Mouse (Mus musculus) limb, embryonic 11.5 days (tissue): Measurements from ENCODE around the gene Prkg2. TPM values are rescaled to one million over a fixed set of nuclear protein-coding genes. Genes with fewer than 3 reads are reported as not detected.

Experiments used
- ATAC-seq: fragments of 200-750 bp; cut with Nextera tagmentation; 2 replicates; pipeline ENCODE4 v1.8.0; 2017; ENCODE audit warnings: low read depth; ENCODE audit not compliant: insufficient number of reproducible peaks, low FRiP score, low TSS enrichment
- DNase-seq: peaks from one replicate; pipeline ENCODE4 v3.0.0-alpha.2; 2015; ENCODE audit warnings: low spot score
- H3K27ac ChIP-seq: fragments of 300-500 bp; sonication (generic); replicated peaks from 2 replicates; pipeline ENCODE4 v1.5.1; 2014; ENCODE audit warnings: low read depth, mild to moderate bottlenecking, low read length
- H3K27me3 ChIP-seq: fragments of 300-500 bp; sonication (generic); 2 replicates; pipeline ENCODE4 v1.6.1; 2014; ENCODE audit warnings: mild to moderate bottlenecking, low read length, mixed read lengths; ENCODE audit not compliant: control insufficient read depth, insufficient read depth
- H3K36me3 ChIP-seq: fragments of 300-500 bp; sonication (generic); 2 replicates; pipeline ENCODE4 v1.6.1; 2014; ENCODE audit warnings: mild to moderate bottlenecking, low read length, moderate library complexity, mixed read lengths; ENCODE audit not compliant: control insufficient read depth, insufficient read depth
- H3K4me1 ChIP-seq: fragments of 300-500 bp; sonication (generic); 2 replicates; pipeline ENCODE4 v1.6.1; 2014; ENCODE audit warnings: low read length, mixed read lengths; ENCODE audit not compliant: control insufficient read depth, insufficient read depth
- H3K4me2 ChIP-seq: fragments of 300-500 bp; sonication (generic); 2 replicates; pipeline ENCODE4 v1.6.1; 2014; ENCODE audit warnings: low read depth, mild to moderate bottlenecking, moderate library complexity; ENCODE audit not compliant: severe bottlenecking
- H3K4me3 ChIP-seq: fragments of 300-500 bp; sonication (generic); 2 replicates; pipeline ENCODE4 v1.5.1; 2014; ENCODE audit warnings: low read depth, low read length
- H3K9ac ChIP-seq: fragments of 300-500 bp; sonication (generic); 2 replicates; pipeline ENCODE4 v1.6.1; 2014; ENCODE audit warnings: mild to moderate bottlenecking, low read length
- H3K9me3 ChIP-seq: fragments of 300-500 bp; sonication (generic); 2 replicates; pipeline ENCODE4 v1.6.1; 2016; ENCODE audit warnings: low read length; ENCODE audit not compliant: control insufficient read depth
- WGBS: fragments of 180-500 bp; shearing (Covaris S2); extraction: QIAGEN DNeasy Blood & Tissue Kit; methylation state at CpG from one replicate; pipeline ENCODE4 v1.1.7; 2014; 5-methylcytosine and 5-hydroxymethylcytosine counted together
- polyA plus RNA-seq: library from polyadenylated mRNA; unstranded; fragments of >200 nt; fragmentation: Nextera tagmentation; extraction: Ambion mirVana; gene quantifications from 2 replicates; pipeline ENCODE4 v1.2.1, GENCODE M21; 2014

Prkg2 gene
- polyA plus RNA-seq, 1 experiment from 2014 or later, result 1.7 TPM

GRCm38 (mm10) chr5:99031551-99032149 is 5.5 kb downstream of the Prkg2 start:
- Histone ChIP-seq H3K4me3 (no peak overlapping the region), H3K4me1 (no peaks in the 10 kb centered on the region), H3K9ac (no peak overlapping the region), H3K27ac (no peak overlapping the region), H3K27me3 (peaks cover 8% of the 10 kb centered on the region; the same call in 1 of the 2 replicates), H3K4me2 (no peak overlapping the region), H3K36me3 (no peaks in the 10 kb centered on the region), H3K9me3 (no peaks in the 10 kb centered on the region)
- DNase-seq (no peak), ATAC-seq (no peak)
- 75% methylated on average over 6 of the region's 6 CpGs for WGBS

GRCm38 (mm10) chr5:99026343-99026742 is 10.8 kb downstream of the Prkg2 start:
- no peak overlapping the region for H3K9ac ChIP-seq
- no peaks in the 10 kb centered on the region for H3K4me1 ChIP-seq
- H3K4me2 ChIP-seq, result no peak overlapping the region
- ATAC-seq (no peak), DNase-seq (no peak)
- 70% methylated on average over 3 of the region's 3 CpGs for WGBS
- H3K36me3 ChIP-seq, result no peaks in the 10 kb centered on the region
- no peak overlapping the region for H3K4me3 ChIP-seq
- no peaks in the 10 kb centered on the region for H3K9me3 ChIP-seq
- no peaks in the 10 kb centered on the region for H3K27me3 ChIP-seq
- H3K27ac ChIP-seq, result no peak overlapping the region

GRCm38 (mm10) chr5:99019709-99020108 is 17.4 kb downstream of the Prkg2 start:
- Histone ChIP-seq H3K27ac (no peak overlapping the region), H3K4me1 (no peaks in the 10 kb centered on the region), H3K4me2 (no peak overlapping the region), H3K36me3 (no peaks in the 10 kb centered on the region), H3K4me3 (no peak overlapping the region), H3K9me3 (no peaks in the 10 kb centered on the region), H3K9ac (no peak overlapping the region), H3K27me3 (no peaks in the 10 kb centered on the region)
- ATAC-seq (no peak), DNase-seq (no peak)
- 92% methylated on average over 6 of the region's 6 CpGs for WGBS

- DNase-seq, result no peak
- Histone ChIP-seq H3K9me3 (no peaks in the 10 kb centered on the region), H3K4me3 (no peak overlapping the region), H3K9ac (no peak overlapping the region), H3K27ac (no peak overlapping the region), H3K27me3 (no peaks in the 10 kb centered on the region), H3K4me2 (no peak overlapping the region), H3K36me3 (no peaks in the 10 kb centered on the region), H3K4me1 (no peaks in the 10 kb centered on the region)
- 73% methylated on average over 3 of the region's 3 CpGs for WGBS
- no peak for ATAC-seq
Measured at GRCm38 (mm10) chr5:99015140-99015539, 22.0 kb downstream of the Prkg2 start.

- Histone ChIP-seq H3K4me3 (no peak overlapping the region), H3K36me3 (no peaks in the 10 kb centered on the region), H3K27me3 (no peaks in the 10 kb centered on the region), H3K4me2 (no peak overlapping the region), H3K4me1 (no peaks in the 10 kb centered on the region), H3K9ac (no peak overlapping the region), H3K9me3 (no peaks in the 10 kb centered on the region), H3K27ac (no peak overlapping the region)
- ATAC-seq (no peak), DNase-seq (no peak)
- 78% methylated on average over 14 of the region's 14 CpGs for WGBS
Measured at GRCm38 (mm10) chr5:99010448-99011151, 26.6 kb downstream of the Prkg2 start.

GRCm38 (mm10) chr5:98998104-98998503 is 39.0 kb downstream of the Prkg2 start:
- Histone ChIP-seq H3K4me2 (no peak overlapping the region), H3K9ac (no peak overlapping the region), H3K4me1 (no peaks in the 10 kb centered on the region), H3K36me3 (no peaks in the 10 kb centered on the region), H3K4me3 (no peak overlapping the region), H3K9me3 (no peaks in the 10 kb centered on the region), H3K27ac (no peak overlapping the region), H3K27me3 (no peaks in the 10 kb centered on the region)
- ATAC-seq (no peak), DNase-seq (no peak)
- WGBS, result 79% methylated on average over 4 of the region's 4 CpGs

- no peak for DNase-seq
- no peaks in the 10 kb centered on the region for H3K27me3 ChIP-seq
- no peak overlapping the region for H3K27ac ChIP-seq
- no peak overlapping the region for H3K9ac ChIP-seq
- H3K36me3 ChIP-seq, result no peaks in the 10 kb centered on the region
- ATAC-seq, result no peak
- no peaks in the 10 kb centered on the region for H3K4me1 ChIP-seq
- 67% methylated on average over 4 of the region's 4 CpGs for WGBS
- H3K4me3 ChIP-seq, result no peak overlapping the region
- no peak overlapping the region for H3K4me2 ChIP-seq
- H3K9me3 ChIP-seq, result no peaks in the 10 kb centered on the region
Measured at GRCm38 (mm10) chr5:98995767-98996166, 41.4 kb downstream of the Prkg2 start.

- no peaks in the 10 kb centered on the region for H3K27me3 ChIP-seq
- no peaks in the 10 kb centered on the region for H3K36me3 ChIP-seq
- no peak overlapping the region for H3K27ac ChIP-seq
- no peak overlapping the region for H3K4me3 ChIP-seq
- no peak for ATAC-seq
- DNase-seq, result no peak
- no peak overlapping the region for H3K4me2 ChIP-seq
- no peaks in the 10 kb centered on the region for H3K4me1 ChIP-seq
- H3K9me3 ChIP-seq, result no peaks in the 10 kb centered on the region
- WGBS, result 81% methylated on average over 4 of the region's 4 CpGs
- no peak overlapping the region for H3K9ac ChIP-seq
Measured at GRCm38 (mm10) chr5:98991600-98991999, 45.6 kb downstream of the Prkg2 start.
